Mouse (Mus musculus): ENCODE measurements at regions not wholly inside any gene's neighbourhood (a gene's known extent, or its start where the extent isn't known, plus 50 kb on each side); places are given as distances from the start of the nearest gene placed in this dataset.

- H3K4me2 ChIP-seq (ENCODE audit: low read depth) = no peak overlapping the region
- peak; percentile 67 for ATAC-seq (ENCODE audit: insufficient read depth, low FRiP score, low TSS enrichment)
Observed at GRCm38 (mm10) chr12:106468173-106468860, 458.3 kb downstream of the Vrk1 start.

GRCm38 (mm10) chr12:106474501-106475165, 464.6 kb downstream of the Vrk1 start:
- H3K9ac ChIP-seq (ENCODE audit: low read length) = no peak overlapping the region

More at GRCm38 (mm10) chr12:106468173-106468860, 458.3 kb downstream of the Vrk1 start:
- Histone ChIP-seq H3K4me3 (ENCODE audit: low read depth, low read length) (no peak overlapping the region), H3K27ac (ENCODE audit: low read depth, low read length) (no peak overlapping the region), H3K4me1 (ENCODE audit: control insufficient read depth, insufficient read depth, low read length) (peaks cover 3% of the 10 kb centered on the region), H3K9ac (ENCODE audit: low read length) (no peak overlapping the region), H3K9me3 (ENCODE audit: control insufficient read depth, low read length) (no peaks in the 10 kb centered on the region), H3K36me3 (ENCODE audit: control insufficient read depth, insufficient read depth, low read length) (no peaks in the 10 kb centered on the region), H3K27me3 (ENCODE audit: control insufficient read depth, insufficient read depth, low read length) (no peaks in the 10 kb centered on the region)
- peak; percentile 51 for DNase-seq (ENCODE audit: low spot score)
- WGBS = 53% methylated on average over 18 of the region's 18 CpGs

GRCm38 (mm10) chr12:106475486-106476050, 465.5 kb downstream of the Vrk1 start:
- ATAC-seq (ENCODE audit: insufficient read depth, low FRiP score, low TSS enrichment) = no peak
- 74% methylated on average over 8 of the region's 8 CpGs for WGBS
- H3K36me3 ChIP-seq (ENCODE audit: control insufficient read depth, insufficient read depth, low read length) = no peaks in the 10 kb centered on the region
- H3K27me3 ChIP-seq (ENCODE audit: control insufficient read depth, insufficient read depth, low read length) = 0 out of 2 replicates have a peak, but pooled peaks cover 5% of the 10 kb centered on the region
- H3K27ac ChIP-seq (ENCODE audit: low read depth, low read length) = no peak overlapping the region
- H3K9ac ChIP-seq (ENCODE audit: low read length) = no peak overlapping the region
- H3K4me2 ChIP-seq (ENCODE audit: low read depth) = no peak overlapping the region
- no peaks in the 10 kb centered on the region for H3K9me3 ChIP-seq (ENCODE audit: control insufficient read depth, low read length)
- no peak overlapping the region for H3K4me3 ChIP-seq (ENCODE audit: low read depth, low read length)
- H3K4me1 ChIP-seq (ENCODE audit: control insufficient read depth, insufficient read depth, low read length) = peaks cover 20% of the 10 kb centered on the region
- no peak for DNase-seq (ENCODE audit: low spot score)

More at GRCm38 (mm10) chr12:106474501-106475165, 464.6 kb downstream of the Vrk1 start:
- peaks cover 18% of the 10 kb centered on the region for H3K4me1 ChIP-seq (ENCODE audit: control insufficient read depth, insufficient read depth, low read length)
- H3K36me3 ChIP-seq (ENCODE audit: control insufficient read depth, insufficient read depth, low read length) = no peaks in the 10 kb centered on the region
- H3K9me3 ChIP-seq (ENCODE audit: control insufficient read depth, low read length) = no peaks in the 10 kb centered on the region
- no peak overlapping the region for H3K4me3 ChIP-seq (ENCODE audit: low read depth, low read length)
- 18% methylated on average over 24 of the region's 24 CpGs for WGBS
- ATAC-seq (ENCODE audit: insufficient read depth, low FRiP score, low TSS enrichment) = no peak
- H3K27me3 ChIP-seq (ENCODE audit: control insufficient read depth, insufficient read depth, low read length) = 0 out of 2 replicates have a peak, but pooled peaks cover 5% of the 10 kb centered on the region
- no peak overlapping the region for H3K27ac ChIP-seq (ENCODE audit: low read depth, low read length)
- H3K4me2 ChIP-seq (ENCODE audit: low read depth) = peak overlapping the region; percentile 17
- peak; percentile 54 for DNase-seq (ENCODE audit: low spot score)

GRCm38 (mm10) chr12:106477040-106477665, 467.1 kb downstream of the Vrk1 start:
- no peaks in the 10 kb centered on the region for H3K9me3 ChIP-seq (ENCODE audit: control insufficient read depth, low read length)
- H3K27me3 ChIP-seq (ENCODE audit: control insufficient read depth, insufficient read depth, low read length) = 0 out of 2 replicates have a peak, but pooled peaks cover 8% of the 10 kb centered on the region
- DNase-seq (ENCODE audit: low spot score) = no peak
- H3K4me3 ChIP-seq (ENCODE audit: low read depth, low read length) = no peak overlapping the region
- no peak overlapping the region for H3K27ac ChIP-seq (ENCODE audit: low read depth, low read length)
- no peak overlapping the region for H3K4me2 ChIP-seq (ENCODE audit: low read depth)
- H3K36me3 ChIP-seq (ENCODE audit: control insufficient read depth, insufficient read depth, low read length) = no peaks in the 10 kb centered on the region
- ATAC-seq (ENCODE audit: insufficient read depth, low FRiP score, low TSS enrichment) = no peak
- peaks cover 20% of the 10 kb centered on the region for H3K4me1 ChIP-seq (ENCODE audit: control insufficient read depth, insufficient read depth, low read length)
- H3K9ac ChIP-seq (ENCODE audit: low read length) = no peak overlapping the region
- 22% methylated on average over 8 of the region's 8 CpGs for WGBS

- 12% methylated on average over 4 of the region's 4 CpGs for WGBS
- H3K27me3 ChIP-seq (ENCODE audit: control insufficient read depth, insufficient read depth, low read length) = 0 out of 2 replicates have a peak, but pooled peaks cover 8% of the 10 kb centered on the region
- no peaks in the 10 kb centered on the region for H3K36me3 ChIP-seq (ENCODE audit: control insufficient read depth, insufficient read depth, low read length)
- no peak overlapping the region for H3K9ac ChIP-seq (ENCODE audit: low read length)
- no peak overlapping the region for H3K4me3 ChIP-seq (ENCODE audit: low read depth, low read length)
- H3K4me2 ChIP-seq (ENCODE audit: low read depth) = peak overlapping the region; percentile 56; the same call in 1 of the 2 replicates
- no peaks in the 10 kb centered on the region for H3K9me3 ChIP-seq (ENCODE audit: control insufficient read depth, low read length)
- peaks cover 20% of the 10 kb centered on the region for H3K4me1 ChIP-seq (ENCODE audit: control insufficient read depth, insufficient read depth, low read length)
- no peak for ATAC-seq (ENCODE audit: insufficient read depth, low FRiP score, low TSS enrichment)
- no peak overlapping the region for H3K27ac ChIP-seq (ENCODE audit: low read depth, low read length)
- DNase-seq (ENCODE audit: low spot score) = no peak
Observed at GRCm38 (mm10) chr12:106477731-106478130, 467.7 kb downstream of the Vrk1 start.

GRCm38 (mm10) chr12:106478381-106478781, 468.4 kb downstream of the Vrk1 start:
- no peak for ATAC-seq (ENCODE audit: insufficient read depth, low FRiP score, low TSS enrichment)
- DNase-seq (ENCODE audit: low spot score) = peak; percentile 41
- Histone ChIP-seq H3K27ac (ENCODE audit: low read depth, low read length) (no peak overlapping the region), H3K4me2 (ENCODE audit: low read depth) (peak overlapping the region; percentile 56), H3K36me3 (ENCODE audit: control insufficient read depth, insufficient read depth, low read length) (no peaks in the 10 kb centered on the region), H3K27me3 (ENCODE audit: control insufficient read depth, insufficient read depth, low read length) (0 out of 2 replicates have a peak, but pooled peaks cover 8% of the 10 kb centered on the region), H3K9ac (ENCODE audit: low read length) (no peak overlapping the region), H3K4me1 (ENCODE audit: control insufficient read depth, insufficient read depth, low read length) (peaks cover 20% of the 10 kb centered on the region), H3K4me3 (ENCODE audit: low read depth, low read length) (peak overlapping the region; percentile 21), H3K9me3 (ENCODE audit: control insufficient read depth, low read length) (no peaks in the 10 kb centered on the region)
- WGBS = under 1% methylated on average over 18 of the region's 18 CpGs

- Histone ChIP-seq H3K4me1 (ENCODE audit: control insufficient read depth, insufficient read depth, low read length) (peaks cover 20% of the 10 kb centered on the region), H3K27ac (ENCODE audit: low read depth, low read length) (no peak overlapping the region), H3K9ac (ENCODE audit: low read length) (no peak overlapping the region), H3K4me3 (ENCODE audit: low read depth, low read length) (peak overlapping the region; percentile 23; the same call in 1 of the 2 replicates), H3K36me3 (ENCODE audit: control insufficient read depth, insufficient read depth, low read length) (no peaks in the 10 kb centered on the region), H3K9me3 (ENCODE audit: control insufficient read depth, low read length) (no peaks in the 10 kb centered on the region), H3K4me2 (ENCODE audit: low read depth) (peak overlapping the region; percentile 56), H3K27me3 (ENCODE audit: control insufficient read depth, insufficient read depth, low read length) (0 out of 2 replicates have a peak, but pooled peaks cover 8% of the 10 kb centered on the region)
- ATAC-seq (ENCODE audit: insufficient read depth, low FRiP score, low TSS enrichment) (no peak), DNase-seq (ENCODE audit: low spot score) (peak; percentile 57)
- WGBS = under 1% methylated on average over 24 of the region's 24 CpGs
Observed at GRCm38 (mm10) chr12:106479067-106479877, 469.2 kb downstream of the Vrk1 start.

GRCm38 (mm10) chr12:106479878-106480194, 469.8 kb downstream of the Vrk1 start:
- Histone ChIP-seq H3K36me3 (ENCODE audit: control insufficient read depth, insufficient read depth, low read length) (no peaks in the 10 kb centered on the region), H3K4me3 (ENCODE audit: low read depth, low read length) (peak overlapping the region; percentile 23; the same call in 1 of the 2 replicates), H3K27ac (ENCODE audit: low read depth, low read length) (no peak overlapping the region), H3K4me1 (ENCODE audit: control insufficient read depth, insufficient read depth, low read length) (peaks cover 20% of the 10 kb centered on the region), H3K4me2 (ENCODE audit: low read depth) (peak overlapping the region; percentile 56), H3K9ac (ENCODE audit: low read length) (no peak overlapping the region), H3K9me3 (ENCODE audit: control insufficient read depth, low read length) (no peaks in the 10 kb centered on the region), H3K27me3 (ENCODE audit: control insufficient read depth, insufficient read depth, low read length) (0 out of 2 replicates have a peak, but pooled peaks cover 8% of the 10 kb centered on the region)
- WGBS = 3% methylated on average over 6 of the region's 6 CpGs
- no peak for DNase-seq (ENCODE audit: low spot score)
- no peak for ATAC-seq (ENCODE audit: insufficient read depth, low FRiP score, low TSS enrichment)
